Mouse (Mus musculus) bone marrow, adult 2 months (tissue): Measurements from ENCODE around the gene Aldoart2.

Source experiments
- CTCF ChIP-seq: fragments of 200-500 bp; IDR thresholded peaks from 2 replicates; pipeline ENCODE4 v1.5.1; 2011; ENCODE audit warnings: low read length, control low read depth; ENCODE audit not compliant: control insufficient read depth, insufficient read depth
- POLR2A ChIP-seq: fragments of 200-500 bp; IDR thresholded peaks from 2 replicates; pipeline ENCODE4 v1.6.1; 2011; ENCODE audit warnings: low read depth, mild to moderate bottlenecking, control low read depth, low read length, borderline replicate concordance; ENCODE audit not compliant: control insufficient read depth

DNA sequence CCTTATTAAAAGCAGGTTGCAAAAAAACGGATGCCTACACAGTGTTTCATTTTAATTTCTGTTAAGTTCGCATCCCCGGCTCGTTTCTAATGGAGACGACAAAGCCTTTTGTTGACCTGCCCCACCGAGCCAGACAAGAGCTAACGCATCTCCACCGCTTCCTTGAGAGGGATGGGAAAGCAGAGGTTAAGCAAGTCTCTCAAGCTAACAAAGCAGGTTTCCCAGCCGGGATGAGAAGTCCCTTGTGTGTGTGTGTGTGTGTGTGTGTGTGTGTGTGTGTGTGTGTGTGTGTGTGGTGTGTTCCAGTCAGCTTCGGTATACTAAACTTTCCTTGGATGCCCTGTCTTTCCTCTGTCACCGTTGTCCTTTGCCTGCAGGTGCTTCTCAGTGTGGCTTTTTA lies 6.1 kb downstream of the Aldoart2 start:
- no peak for TF ChIP-seq POLR2A
- no peak for TF ChIP-seq CTCF
